Mouse (Mus musculus): ENCODE results near the gene Kif11.

Gene Kif11

DNA sequence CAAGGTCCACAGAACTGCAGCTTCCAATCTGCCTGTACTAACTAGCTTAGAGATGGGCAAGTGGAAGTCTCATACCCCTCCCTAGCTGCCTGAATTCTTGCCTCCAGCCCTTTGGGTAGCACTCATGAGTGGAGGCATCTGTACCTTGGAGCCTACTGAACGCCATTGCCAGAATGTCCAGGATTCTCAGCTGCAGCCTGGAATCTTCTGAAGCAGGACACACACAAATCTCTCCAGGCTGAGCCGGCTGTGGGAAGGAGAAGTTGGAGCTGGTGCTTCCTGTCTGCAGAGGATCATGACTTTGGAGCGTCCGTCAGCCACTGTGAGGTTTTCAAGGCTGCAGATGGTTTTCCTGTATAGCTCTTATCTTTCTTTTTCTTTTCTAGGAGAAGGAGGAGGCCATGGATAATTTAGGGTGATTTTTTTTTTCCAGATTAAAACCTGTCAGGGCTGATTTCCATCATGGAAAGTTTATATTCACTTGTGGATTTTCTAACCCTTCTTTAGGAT lies 67.5 kb downstream of the Kif11 start:
- no peak for DNase-seq (ENCODE audit: low read depth, low spot score)

DNA sequence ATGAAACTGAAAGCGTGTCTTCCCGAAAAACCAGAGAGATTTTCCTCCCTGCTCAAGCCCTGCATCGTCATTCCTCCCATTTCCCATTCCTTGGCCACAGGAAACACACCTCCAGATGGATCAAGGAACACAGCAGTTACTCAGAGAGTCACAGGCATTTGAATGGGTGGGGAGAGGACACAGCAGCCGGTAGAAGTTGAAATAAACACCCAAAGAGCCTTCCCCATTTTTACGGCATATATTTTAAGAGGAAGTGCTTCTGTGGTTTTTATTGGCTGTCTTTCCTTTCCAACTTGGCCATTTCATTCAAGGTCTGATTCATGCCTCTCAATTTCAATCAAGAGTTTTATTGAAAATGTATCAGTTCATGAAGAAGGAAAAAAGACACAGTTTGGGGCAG lies 72.0 kb downstream of the Kif11 start:
- DNase-seq (ENCODE audit: low read depth, low spot score), result no peak

DNA sequence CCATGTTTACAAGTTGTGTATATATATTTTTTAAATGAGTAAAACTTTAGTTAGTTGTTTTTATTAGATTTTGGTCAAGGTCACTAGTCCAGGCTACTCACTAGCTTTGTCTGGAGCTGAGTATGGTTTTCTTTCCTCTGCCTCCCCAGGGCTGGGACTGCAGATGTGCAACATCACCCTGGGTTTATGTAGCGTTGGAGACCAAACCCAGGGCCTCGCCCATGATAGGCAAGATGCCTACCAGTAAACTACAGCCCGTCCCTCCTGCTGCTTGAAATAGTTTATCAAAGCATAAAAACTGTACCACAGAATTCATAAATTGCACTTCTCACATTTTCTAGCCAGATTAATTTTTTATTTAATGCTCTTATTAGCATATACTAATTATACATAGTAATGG lies 73.0 kb downstream of the Kif11 start:
- DNase-seq (ENCODE audit: low read depth, low spot score), result no peak

DNA sequence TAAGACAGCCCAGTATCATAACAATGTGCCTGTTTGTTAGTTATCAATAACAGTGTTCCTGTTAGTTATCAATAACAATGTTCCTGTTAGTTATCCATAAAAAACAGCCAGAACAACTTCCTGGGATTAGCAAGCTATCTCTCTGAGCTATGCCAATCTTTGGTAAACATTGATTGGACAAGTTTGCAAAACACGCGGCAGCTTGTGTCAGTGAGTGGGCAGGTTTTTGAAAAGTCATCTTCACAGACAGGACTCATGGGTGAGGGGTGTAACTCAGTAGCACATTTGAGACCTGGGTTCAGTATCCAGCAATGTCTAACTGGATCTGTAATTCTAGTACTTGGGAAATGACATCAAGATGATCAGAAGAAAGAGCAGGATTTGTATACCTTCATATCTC lies 79.3 kb downstream of the Kif11 start:
- no peak for DNase-seq (ENCODE audit: low read depth, low spot score)

DNA sequence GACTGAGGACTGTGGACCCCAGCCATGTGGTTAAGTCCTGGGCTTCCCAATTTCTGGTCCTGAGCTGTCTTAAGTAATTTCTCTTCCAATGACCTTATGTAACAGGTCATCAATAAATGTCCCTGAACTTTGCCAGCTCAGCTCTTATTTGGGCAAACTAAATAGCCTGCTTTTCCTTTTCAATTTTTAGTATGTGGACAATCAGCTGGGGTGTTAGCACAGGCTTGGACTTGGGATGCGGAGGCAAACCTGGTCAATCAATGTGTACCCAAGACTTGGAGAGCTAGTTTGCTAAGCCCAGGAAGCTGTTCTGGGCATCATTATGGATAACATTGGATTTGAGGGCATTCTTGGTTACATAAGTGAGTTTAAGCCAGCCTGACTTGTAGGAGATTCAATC lies 79.8 kb downstream of the Kif11 start:
- no peak for DNase-seq (ENCODE audit: low read depth, low spot score)

DNA sequence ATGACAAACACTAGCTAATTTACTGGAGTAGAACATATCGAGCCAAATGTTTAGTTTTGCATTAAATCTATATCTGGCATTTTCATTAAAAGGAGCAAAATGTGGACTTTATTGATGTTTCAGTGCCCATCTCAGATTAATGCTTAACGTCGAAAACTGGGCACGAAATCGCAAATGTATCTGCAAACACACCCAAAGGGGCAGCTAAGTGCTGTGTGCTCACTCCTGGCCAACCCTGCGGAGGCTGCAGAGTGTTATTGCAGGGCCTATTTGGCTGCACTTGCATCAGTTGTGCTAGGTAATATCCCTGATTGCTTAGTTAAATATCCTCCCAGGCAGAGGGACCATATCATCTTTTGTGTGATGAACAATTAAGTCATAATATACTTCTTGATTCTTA lies 81.8 kb downstream of the Kif11 start:
- DNase-seq (ENCODE audit: low read depth, low spot score), result no peak

DNA sequence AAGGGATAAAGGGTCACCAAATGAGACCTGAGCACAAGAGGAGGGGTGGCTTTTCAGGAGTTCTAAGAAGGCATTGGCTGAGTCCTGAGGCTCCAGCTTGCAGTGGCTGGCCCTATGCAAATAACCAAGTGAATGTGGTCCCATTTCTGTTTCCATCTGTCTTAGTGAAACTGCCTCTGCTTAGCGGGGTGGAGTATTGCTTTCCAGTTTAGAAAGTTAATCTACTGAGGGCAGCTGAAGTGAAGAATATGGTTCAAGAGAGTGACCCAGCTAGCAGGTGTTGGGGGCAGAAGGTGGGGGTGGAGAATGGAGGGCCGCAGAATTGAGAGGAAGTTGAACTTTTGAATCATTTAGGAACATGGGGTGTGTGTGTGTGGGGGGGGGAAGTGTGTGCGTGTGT lies 90.2 kb downstream of the Kif11 start:
- no peak for DNase-seq (ENCODE audit: low read depth, low spot score)

DNA sequence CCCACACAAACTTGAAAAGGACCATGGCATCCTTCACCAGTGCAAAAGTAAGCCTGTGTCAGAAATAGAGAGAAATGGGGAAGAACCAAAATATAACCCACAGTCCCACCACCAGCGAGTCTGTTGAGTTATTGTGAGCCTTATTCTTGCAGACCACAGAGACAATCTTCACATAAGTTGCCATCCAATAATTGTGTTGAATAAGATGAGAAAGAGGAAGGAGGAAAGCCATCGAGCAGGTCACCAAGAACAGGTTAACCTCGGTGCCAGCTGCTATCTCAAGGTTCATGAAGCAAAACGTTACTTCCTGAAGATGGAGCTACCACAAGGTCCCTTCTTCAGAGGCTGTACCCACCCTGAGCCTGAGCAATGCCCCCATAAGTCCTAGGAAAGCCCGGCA lies 90.8 kb downstream of the Kif11 start:
- no peak for DNase-seq (ENCODE audit: low read depth, low spot score)

DNA sequence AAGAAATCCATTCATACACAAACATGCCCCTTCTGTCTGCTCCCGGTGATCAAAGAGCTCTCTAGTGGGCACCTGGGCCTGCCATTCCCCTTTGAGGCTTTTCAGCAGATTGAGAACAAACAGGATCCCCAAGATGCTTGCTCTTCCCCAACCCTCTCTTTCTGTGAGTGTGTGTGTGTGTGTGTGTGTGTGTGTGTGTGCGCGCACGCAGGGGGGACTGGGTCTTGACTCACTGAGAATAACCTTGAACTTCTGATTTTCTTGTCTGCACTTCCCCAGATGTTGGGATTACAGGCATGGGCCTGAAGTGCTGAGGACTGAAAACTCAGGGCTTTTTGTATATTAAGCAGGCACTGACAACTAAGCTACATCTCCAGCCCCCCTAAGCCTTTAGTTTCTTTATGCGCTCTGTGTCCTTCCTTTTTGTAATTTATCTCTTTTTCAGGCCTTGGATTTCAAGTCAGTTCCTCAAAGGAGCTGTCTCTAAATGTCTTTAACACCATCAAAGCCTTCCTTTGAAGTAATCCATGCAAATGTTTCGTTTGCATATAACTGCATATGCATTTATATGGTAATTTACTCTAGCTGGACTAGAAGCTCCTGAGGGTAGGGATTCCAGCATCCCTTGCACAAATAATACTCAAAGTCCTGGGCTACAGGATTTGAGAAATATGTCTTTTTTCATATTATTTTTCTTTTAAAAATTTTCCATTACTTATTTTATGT lies 92.8 kb downstream of the Kif11 start:
- DNase-seq (ENCODE audit: low read depth, low spot score), result peak; percentile 62

All from ZHBTc4 (cell line).